Mouse (Mus musculus): ENCODE data around the gene Gm21738.
"Not testable (repeated sequence)": the region's sequence is repeated elsewhere in the genome, so short reads cannot be mapped to it uniquely, and the experiment has no call there.

Gm21738 gene

GRCm38 (mm10) chr14:19418830-19419229, at the start of gene Gm21738:
Gene Gm21738, minus strand, starts transcription at chr14:19418930.
- DNase-seq, result not testable (repeated sequence)

- not testable (repeated sequence) for DNase-seq
These were observed 35.0 kb downstream of the Gm21738 start for GRCm38 (mm10) chr14:19383741-19384140.
